Mouse (Mus musculus) CH12.LX (cell line): ENCODE measurements at regions not wholly inside any gene's neighbourhood (a gene's known extent, or its start where the extent isn't known, plus 50 kb on each side); places are given as distances from the start of the nearest gene placed in this dataset.

ENCODE experiments used
- DNase-seq: peaks from one replicate; pipeline ENCODE4 v3.0.0-alpha.2; 2013; ENCODE audit errors: extremely low read depth
- H3K27ac ChIP-seq: 2 replicates; pipeline ENCODE4 v1.5.1; 2012; ENCODE audit warnings: low read depth, mild to moderate bottlenecking, control low read depth, moderate library complexity; ENCODE audit not compliant: insufficient read depth
- H3K27me3 ChIP-seq: replicated peaks from 2 replicates; pipeline ENCODE3; 2012; ENCODE audit warnings: inconsistent platforms
- H3K36me3 ChIP-seq, 2 experiments: replicated peaks in 1 of 2; 2 replicates each; pipeline versions ENCODE3 to v1.6.1; 2012; ENCODE audit warnings: inconsistent platforms in 1 of 2, low read length in 1 of 2, mild to moderate bottlenecking in 1 of 2, mixed read lengths in 1 of 2, moderate library complexity in 1 of 2; ENCODE audit not compliant: control insufficient read depth in 1 of 2, insufficient read depth in 1 of 2
- H3K4me1 ChIP-seq, 2 experiments: 2 replicates each; pipeline ENCODE4 v1.6.1; 2012; ENCODE audit warnings: inconsistent platforms in 1 of 2, moderate library complexity in 1 of 2; ENCODE audit not compliant: insufficient read depth in 2 of 2, control insufficient read depth in 1 of 2
- H3K4me2 ChIP-seq: 2 replicates; pipeline ENCODE4 v1.6.1; 2012; ENCODE audit warnings: low read depth, mild to moderate bottlenecking, control low read depth; ENCODE audit not compliant: poor library complexity, insufficient read depth, severe bottlenecking
- H3K4me3 ChIP-seq, 3 experiments: fragments of 150-350 bp in 1 of 3; sonication (generic) in 1 of 3; replicated peaks in 1 of 3; 2 replicates each; pipeline versions ENCODE3 to v1.5.1; 2011 to 2012; ENCODE audit warnings: low read depth in 2 of 3, low read length in 2 of 3, mild to moderate bottlenecking in 2 of 3, moderate library complexity in 2 of 3, control low read depth in 1 of 3, improper control_type of control experiment in 1 of 3, inconsistent platforms in 1 of 3, mixed read lengths in 1 of 3; ENCODE audit not compliant: poor library complexity in 1 of 3
- H3K79me2 ChIP-seq: replicated peaks from 2 replicates; pipeline ENCODE4 v1.6.1; 2012; ENCODE audit warnings: mild to moderate bottlenecking, moderate library complexity; ENCODE audit not compliant: control insufficient read depth, poor library complexity, insufficient read depth, severe bottlenecking; ENCODE audit errors: extremely low read depth
- H3K9ac ChIP-seq: 2 replicates; pipeline ENCODE4 v1.6.1; 2012; ENCODE audit warnings: low read depth, mild to moderate bottlenecking, control low read depth, moderate library complexity; ENCODE audit not compliant: insufficient read depth
- H3K9me3 ChIP-seq: replicated peaks from 2 replicates; pipeline ENCODE3; 2012; ENCODE audit warnings: low read length, inconsistent platforms, mixed read lengths
- CHD1 ChIP-seq: IDR thresholded peaks from 2 replicates; pipeline ENCODE4 v1.6.1; 2012; ENCODE audit warnings: low read depth, low read length, improper control_type of control experiment, inconsistent platforms
- IRF4 ChIP-seq: IDR thresholded peaks from 2 replicates; pipeline ENCODE4 v1.6.1; 2014; ENCODE audit warnings: low read depth, mild to moderate bottlenecking, inconsistent platforms, low read length, improper control_type of control experiment
- JUN ChIP-seq: IDR thresholded peaks from 2 replicates; pipeline ENCODE4 v1.6.1; 2011; ENCODE audit warnings: low read depth, mild to moderate bottlenecking, low read length, improper control_type of control experiment, moderate library complexity; ENCODE audit not compliant: insufficient read depth
- KAT2A ChIP-seq: IDR thresholded peaks from 2 replicates; pipeline ENCODE4 v1.6.1; 2012; ENCODE audit warnings: low read length, improper control_type of control experiment, inconsistent platforms; ENCODE audit not compliant: insufficient replicate concordance
- MAFK ChIP-seq: IDR thresholded peaks from 2 replicates; pipeline ENCODE4 v1.6.1; 2011; ENCODE audit warnings: low read length, improper control_type of control experiment; ENCODE audit not compliant: insufficient replicate concordance
- MAZ ChIP-seq: IDR thresholded peaks from 2 replicates; pipeline ENCODE4 v1.6.1; 2012; ENCODE audit warnings: low read depth, mild to moderate bottlenecking, inconsistent platforms, low read length, improper control_type of control experiment, moderate library complexity
- MXI1 ChIP-seq: IDR thresholded peaks from 2 replicates; pipeline ENCODE4 v1.6.1; 2011; ENCODE audit warnings: mild to moderate bottlenecking, low read depth, low read length, improper control_type of control experiment
- NELFE ChIP-seq: IDR thresholded peaks from 2 replicates; pipeline ENCODE4 v1.6.1; 2011; ENCODE audit warnings: low read depth, low read length, improper control_type of control experiment
- NRF1 ChIP-seq: IDR thresholded peaks from 2 replicates; pipeline ENCODE4 v1.6.1; 2014; ENCODE audit warnings: low read depth, mild to moderate bottlenecking, inconsistent platforms, low read length, improper control_type of control experiment, moderate library complexity
- PAX5 ChIP-seq: IDR thresholded peaks from 2 replicates; pipeline ENCODE4 v1.6.1; 2012; ENCODE audit warnings: low read length, inconsistent platforms, mixed read lengths
- RAD21 ChIP-seq: IDR thresholded peaks from 2 replicates; pipeline ENCODE4 v1.6.1; 2011; ENCODE audit warnings: low read depth, mild to moderate bottlenecking, low read length, improper control_type of control experiment, moderate library complexity
- SIN3A ChIP-seq: IDR thresholded peaks from 2 replicates; pipeline ENCODE4 v1.6.1; 2012; ENCODE audit warnings: low read length, improper control_type of control experiment, inconsistent platforms
- TCF12 ChIP-seq: IDR thresholded peaks from 2 replicates; pipeline ENCODE4 v1.6.1; 2014; ENCODE audit warnings: low read depth, mild to moderate bottlenecking, inconsistent platforms, low read length, improper control_type of control experiment
- USF1 ChIP-seq: IDR thresholded peaks from 2 replicates; pipeline ENCODE4 v1.6.1; 2014; ENCODE audit warnings: low read depth, mild to moderate bottlenecking, inconsistent platforms, low read length, improper control_type of control experiment
- USF2 ChIP-seq: conservative IDR thresholded peaks from 2 replicates; pipeline ENCODE4 v1.6.1; 2011; ENCODE audit warnings: low read depth, low read length, improper control_type of control experiment
- ZMIZ1 ChIP-seq: IDR thresholded peaks from 2 replicates; pipeline ENCODE4 v1.6.1; 2012; ENCODE audit warnings: low read depth, mild to moderate bottlenecking, inconsistent platforms, low read length, improper control_type of control experiment
- dilution Hi-C: fragments of 300-500 bp; cut with MboI; formaldehyde crosslinking; loops from 2 replicates; pipeline ENCODE4 v1.14.3; 2020; ENCODE audit warnings: low sequenced_read_pairs; ENCODE audit not compliant: extremely low pct_unique_long_range_greater_than_20kb, extremely low pct_ligation_motif_present
- in situ Hi-C: fragments of 300-500 bp; cut with MboI; formaldehyde crosslinking; loops from 3 replicates; pipeline ENCODE4 v1.14.3; 2019; ENCODE audit warnings: low sequenced_read_pairs, low pct_ligation_motif_present, low pct_unique_long_range_greater_than_20kb, mixed read lengths

DNA sequence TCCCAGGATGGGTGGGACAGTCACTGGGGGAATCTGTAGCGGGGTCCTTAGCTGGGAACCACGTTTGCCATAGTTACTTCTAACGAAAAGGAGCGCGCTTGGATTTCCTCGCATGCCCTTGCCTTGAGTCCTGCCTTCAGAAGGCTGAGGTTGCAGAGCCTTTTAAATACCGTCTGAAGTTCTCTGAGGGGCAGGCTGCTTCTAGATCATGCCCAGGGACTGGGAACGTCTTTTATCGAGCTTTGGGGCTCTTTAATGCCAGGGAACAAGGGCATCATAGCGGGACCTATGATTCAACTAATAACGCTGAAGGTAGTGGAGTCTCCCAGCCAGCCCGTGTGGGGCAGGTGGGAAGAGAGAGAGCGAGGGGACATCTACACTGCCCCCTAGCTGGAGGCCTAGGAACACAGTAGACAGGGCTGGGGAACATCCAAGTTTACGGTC, 369.1 kb downstream of the Vrk1 start:
- no peak for DNase-seq
- H3K4me2 ChIP-seq, result no peak overlapping the region
- no peaks in the 10 kb centered on the region for H3K4me1 ChIP-seq
- no peak overlapping the region for H3K27ac ChIP-seq
- in situ Hi-C loops, result no loop called here
- no peaks in the 10 kb centered on the region for H3K36me3 ChIP-seq
- TF ChIP-seq JUN (no peak), ZMIZ1 (no peak), NRF1 (no peak), MAFK (no peak)
- TF ChIP-seq, all 38 proteins: peak for 0
- no peak overlapping the region for H3K4me3 ChIP-seq
- dilution Hi-C loops, result no loop called here
- H3K9me3 ChIP-seq, result peaks cover 81% of the 10 kb centered on the region
- H3K9ac ChIP-seq, result no peak overlapping the region
- H3K79me2 ChIP-seq, result no peaks in the 10 kb centered on the region
- H3K27me3 ChIP-seq, result no peaks in the 10 kb centered on the region

DNA sequence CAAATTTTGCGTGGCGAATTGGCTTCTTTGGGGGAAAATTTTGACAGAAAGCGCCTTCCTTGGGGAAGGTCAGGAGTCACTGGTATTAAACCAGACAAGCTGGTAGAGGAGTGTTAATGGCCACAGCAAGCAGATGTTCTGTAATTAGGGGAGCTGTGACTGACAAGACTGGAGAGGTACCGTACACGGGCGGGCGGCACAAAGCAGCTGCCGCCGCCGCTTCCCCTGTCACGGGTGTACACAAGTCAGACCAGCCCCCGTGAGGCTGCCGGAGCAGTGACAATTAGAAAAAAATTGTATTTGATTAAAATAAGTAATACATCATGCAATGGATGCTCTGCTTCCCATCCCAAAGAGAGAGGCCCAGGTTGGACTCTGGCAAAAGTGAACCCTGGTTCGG, 369.8 kb downstream of the Vrk1 start:
- no peak for DNase-seq
- dilution Hi-C loops, result no loop called here
- no peak overlapping the region for H3K4me2 ChIP-seq
- H3K79me2 ChIP-seq, result no peaks in the 10 kb centered on the region
- H3K4me3 ChIP-seq, result no peak overlapping the region
- TF ChIP-seq TCF12, result no peak
- no peak for TF ChIP-seq NRF1
- TF ChIP-seq RAD21, result no peak
- no peak for TF ChIP-seq MAZ
- TF ChIP-seq SIN3A, result no peak
- no peak for TF ChIP-seq NELFE
- TF ChIP-seq USF2, result no peak
- no peak for TF ChIP-seq CHD1
- no peak for TF ChIP-seq IRF4
- TF ChIP-seq MXI1, result no peak
- TF ChIP-seq KAT2A, result no peak
- no peak for TF ChIP-seq PAX5
- no peak for TF ChIP-seq USF1
- TF ChIP-seq, all 38 proteins: peak for 0
- peaks cover 81% of the 10 kb centered on the region for H3K9me3 ChIP-seq
- no peaks in the 10 kb centered on the region for H3K36me3 ChIP-seq
- in situ Hi-C loops, result no loop called here
- H3K27me3 ChIP-seq, result no peaks in the 10 kb centered on the region
- no peaks in the 10 kb centered on the region for H3K4me1 ChIP-seq
- H3K9ac ChIP-seq, result no peak overlapping the region
- H3K27ac ChIP-seq, result no peak overlapping the region
